In genomic region chr14:72149463-72149862, GRCm38 (mm10) we compare ENCODE assay signal across 9 mouse cellular contexts.
DNase-seq lines count a peak whose midpoint lies in the region; ATAC-seq lines count a peak whose summit lies in the region.
"Had no signal": no experiment of that assay in that cellular context is flagged by ENCODE, and none has a peak within 500 bp of the region (broad histone marks: within the 10 kb centered on the region; RNA-seq: fewer than 3 reads in every experiment).

No protein-coding gene starts in this region.

- no peaks in the 10 kb centered on the region for H3K9me3 ChIP-seq in kidney, embryonic 14.5 days (ENCODE audit: control insufficient read depth, low read length)
- no peaks in the 10 kb centered on the region for H3K9me3 ChIP-seq in hindbrain, embryonic 11.5 days (ENCODE audit: control insufficient read depth, low read length)
- no peaks in the 10 kb centered on the region for H3K9me3 ChIP-seq in midbrain, embryonic 11.5 days (ENCODE audit: control insufficient read depth, low read length)

- H3K4me1 ChIP-seq in kidney, embryonic 14.5 days (ENCODE audit: control insufficient read depth, insufficient read depth, low read length): peaks cover 6% of the 10 kb centered on the region; the same call in 1 of the 2 replicates
- H3K4me1 ChIP-seq in hindbrain, embryonic 11.5 days (replicated peaks; ENCODE audit: control insufficient read depth, insufficient read depth, low read length): no peaks in the 10 kb centered on the region
- H3K4me1 ChIP-seq in midbrain, embryonic 11.5 days (ENCODE audit: control insufficient read depth, insufficient read depth, low read length): no peaks in the 10 kb centered on the region

- no peaks in the 10 kb centered on the region for H3K36me3 ChIP-seq in kidney, embryonic 14.5 days (ENCODE audit: control insufficient read depth, insufficient read depth, low read length)
- no peaks in the 10 kb centered on the region for H3K36me3 ChIP-seq in hindbrain, embryonic 11.5 days (ENCODE audit: control insufficient read depth, insufficient read depth, low read length)
- H3K36me3 ChIP-seq in midbrain, embryonic 11.5 days (ENCODE audit: control insufficient read depth, insufficient read depth, low read length): no peaks in the 10 kb centered on the region

- 36% methylated on average over 4 of the region's 4 CpGs for WGBS in kidney, embryonic 14.5 days
- 38% methylated on average over 4 of the region's 4 CpGs for WGBS in hindbrain, embryonic 11.5 days
- 31% methylated on average over 4 of the region's 4 CpGs for WGBS in midbrain, embryonic 11.5 days

- intact Hi-C loops in left cerebral cortex, postnatal 36 days (cut with DNase I): no loop called here

- H3K27me3 ChIP-seq in kidney, embryonic 14.5 days (ENCODE audit: control insufficient read depth, insufficient read depth, low read length): no peaks in the 10 kb centered on the region
- no peaks in the 10 kb centered on the region for H3K27me3 ChIP-seq in hindbrain, embryonic 11.5 days (ENCODE audit: control insufficient read depth, insufficient read depth, low read length)
- no peaks in the 10 kb centered on the region for H3K27me3 ChIP-seq in midbrain, embryonic 11.5 days (ENCODE audit: control insufficient read depth, insufficient read depth, low read length)

- H3K4me2 ChIP-seq in kidney, embryonic 14.5 days (replicated peaks; ENCODE audit: low read depth, low read length): no peak overlapping the region
- no peak overlapping the region for H3K4me2 ChIP-seq in hindbrain, embryonic 11.5 days (replicated peaks; ENCODE audit: low read depth, low read length)
- H3K4me2 ChIP-seq in midbrain, embryonic 11.5 days: no peak overlapping the region

- H3K9ac ChIP-seq in kidney, embryonic 14.5 days (ENCODE audit: low read depth, low read length): no peak overlapping the region
- no peak overlapping the region for H3K9ac ChIP-seq in hindbrain, embryonic 11.5 days (ENCODE audit: low read depth, low read length)
- H3K9ac ChIP-seq in midbrain, embryonic 11.5 days (ENCODE audit: low read length): no peak overlapping the region

- peak; percentile 73; the same call in 1 of the 2 replicates for ATAC-seq in kidney, embryonic 14.5 days (ENCODE audit: low FRiP score, low TSS enrichment)
- 0 out of 2 replicates have a peak, but pooled peaks have one; percentile 19 for ATAC-seq in hindbrain, embryonic 11.5 days (ENCODE audit: low FRiP score)
- ATAC-seq in midbrain, embryonic 11.5 days (ENCODE audit: low FRiP score): peak; percentile 58; the same call in 1 of the 2 replicates

- H3K4me3 ChIP-seq in kidney, embryonic 14.5 days (ENCODE audit: low read length): no peak overlapping the region
- H3K4me3 ChIP-seq in hindbrain, embryonic 11.5 days (ENCODE audit: low read depth, low read length): no peak overlapping the region
- H3K4me3 ChIP-seq in midbrain, embryonic 11.5 days (ENCODE audit: low read depth, low read length): no peak overlapping the region

- no peak for DNase-seq in kidney, adult 11 months
- peak; percentile 33 for DNase-seq in brain, adult 2 months (ENCODE audit: low read depth, low spot score)
- peak; percentile 52 for DNase-seq in hindbrain, embryonic 11.5 days (ENCODE audit: low spot score)
- DNase-seq in midbrain, embryonic 11.5 days (ENCODE audit: low spot score, missing footprints): no peak
- no peak for DNase-seq in cerebellum, postnatal 36 days
- no peak for DNase-seq in left cerebral cortex, postnatal 36 days (ENCODE audit: low spot score in 2 of 2)
- no peak for DNase-seq in urinary bladder, adult 18-20 months (ENCODE audit: low spot score in 2 of 2)
- DNase-seq: gastrocnemius, postnatal 36 days had no signal

- H3K27ac ChIP-seq in kidney, embryonic 14.5 days (ENCODE audit: low read depth, low read length): no peak overlapping the region
- no peak overlapping the region for H3K27ac ChIP-seq in hindbrain, embryonic 11.5 days (ENCODE audit: low read depth, low read length)
- no peak overlapping the region for H3K27ac ChIP-seq in midbrain, embryonic 11.5 days (ENCODE audit: low read depth, low read length)

Comparison
In these comparisons a context has a peak if more than half of its experiments do, and no peak if none do; other contexts are left out.
1. ATAC-seq: peak in every context shown above with its lines; median percentile 73 in kidney, embryonic 14.5 days; 58 in midbrain, embryonic 11.5 days; 19 in hindbrain, embryonic 11.5 days.
2. DNase-seq: peak in brain, adult 2 months (single experiment) and hindbrain, embryonic 11.5 days (single experiment); none in kidney, adult 11 months (single experiment), midbrain, embryonic 11.5 days (single experiment), cerebellum, postnatal 36 days (0 of 2), left cerebral cortex, postnatal 36 days (0 of 2) and urinary bladder, adult 18-20 months (0 of 2).